ENCODE assay signal across 8 mouse cellular contexts in genomic region chr9:102690891-102691290, GRCm38 (mm10). TPM values are rescaled to one million over a fixed set of nuclear protein-coding genes. Genes with fewer than 3 reads are reported as not detected.
A peak's percentile ranks its signal among the peaks of the same experiment; 100 is the strongest.
DNase-seq lines count a peak whose midpoint lies in the region; ATAC-seq and TF ChIP-seq lines count a peak whose summit lies in the region.

No protein-coding gene starts in this region.

- peak overlapping the region; percentile 58; the same call in 1 of the 2 replicates for H3K27ac ChIP-seq in gastrocnemius, adult 2 months
- H3K27ac ChIP-seq in hindbrain, embryonic 13.5 days = peak overlapping the region; percentile 99
- H3K27ac ChIP-seq in midbrain, embryonic 11.5 days (ENCODE audit: low read depth, low read length) = peak overlapping the region; percentile 94

- DNase-seq in gastrocnemius, adult 2 months = no peak
- no peak for DNase-seq in gastrocnemius, postnatal 36 days
- DNase-seq in embryo, embryonic 10.5 days (ENCODE audit: low spot score) = peak; percentile 84
- DNase-seq in midbrain, embryonic 11.5 days (ENCODE audit: low spot score, missing footprints) = peak; percentile 95
- DNase-seq in spleen, postnatal 36 days (ENCODE audit: low spot score in 2 of 2) = no peak
- no peak for DNase-seq in thymus, postnatal 4 days
- DNase-seq in ovary, postnatal 14 days (ENCODE audit: low spot score) = no peak

- peak overlapping the region; percentile 76 for H3K4me3 ChIP-seq in gastrocnemius, adult 2 months
- peak overlapping the region; percentile 52 for H3K4me3 ChIP-seq in hindbrain, embryonic 13.5 days
- peak overlapping the region; percentile 33 for H3K4me3 ChIP-seq in midbrain, embryonic 11.5 days (ENCODE audit: low read depth, low read length)

- no peak for TF ChIP-seq CTCF in gastrocnemius, adult 2 months (IDR thresholded peaks at IDR 0.05)

- WGBS in hindbrain, embryonic 13.5 days = under 1% methylated on average over 15 of the region's 15 CpGs
- 1% methylated on average over 15 of the region's 15 CpGs for WGBS in midbrain, embryonic 11.5 days

- H3K27me3 ChIP-seq in hindbrain, embryonic 13.5 days = no peaks in the 10 kb centered on the region
- no peaks in the 10 kb centered on the region; the same call in 1 of the 2 replicates for H3K27me3 ChIP-seq in midbrain, embryonic 11.5 days (ENCODE audit: control insufficient read depth, insufficient read depth, low read length)

- H3K4me2 ChIP-seq in hindbrain, embryonic 13.5 days = peak overlapping the region; percentile 78
- H3K4me2 ChIP-seq in midbrain, embryonic 11.5 days = peak overlapping the region; percentile 63

- H3K4me1 ChIP-seq in hindbrain, embryonic 13.5 days (replicated peaks) = peaks cover 49% of the 10 kb centered on the region
- H3K4me1 ChIP-seq in midbrain, embryonic 11.5 days (ENCODE audit: control insufficient read depth, insufficient read depth, low read length) = peaks cover 34% of the 10 kb centered on the region

- intact Hi-C loops in gastrocnemius, adult 2 months (cut with DNase I) = no loop called here
- intact Hi-C loops in gastrocnemius, postnatal 36 days (cut with DNase I) = no loop called here

- ATAC-seq in hindbrain, embryonic 13.5 days (ENCODE audit: low FRiP score) = peak; percentile 34; the same call in 1 of the 2 replicates
- peak; percentile 51 for ATAC-seq in midbrain, embryonic 11.5 days (ENCODE audit: low FRiP score)

- no peaks in the 10 kb centered on the region for H3K9me3 ChIP-seq in hindbrain, embryonic 13.5 days
- H3K9me3 ChIP-seq in midbrain, embryonic 11.5 days (ENCODE audit: control insufficient read depth, low read length) = no peaks in the 10 kb centered on the region

- H3K9ac ChIP-seq in hindbrain, embryonic 13.5 days = peak overlapping the region; percentile 84
- peak overlapping the region; percentile 41 for H3K9ac ChIP-seq in midbrain, embryonic 11.5 days (ENCODE audit: low read length)

- no peaks in the 10 kb centered on the region for H3K36me3 ChIP-seq in hindbrain, embryonic 13.5 days
- no peaks in the 10 kb centered on the region for H3K36me3 ChIP-seq in midbrain, embryonic 11.5 days (ENCODE audit: control insufficient read depth, insufficient read depth, low read length)

RNA-seq across cellular contexts. Expression of gene Amotl2, which starts 25.6 kb away (rescaled TPM):
- 10 to 100 TPM; 13.7 to 28.5 TPM for total RNA-seq in gastrocnemius, adult 2 months (2021)
- total RNA-seq in gastrocnemius, postnatal 36 days (2021) = 10 to 100 TPM; 12.0 to 20.5 TPM
- 64.7 and 67.3 TPM in 2 replicates for polyA plus RNA-seq in hindbrain, embryonic 13.5 days (2015; fragmentation: Nextera tagmentation; extraction: Ambion mirVana)
- polyA plus RNA-seq in midbrain, embryonic 11.5 days (2014; fragmentation: Nextera tagmentation; extraction: Ambion mirVana) = 47.0 and 58.0 TPM in 2 replicates

Comparison
In these comparisons a context has a peak if more than half of its experiments do, and no peak if none do; other contexts are left out.
1. DNase-seq: peak in embryo, embryonic 10.5 days (single experiment) and midbrain, embryonic 11.5 days (single experiment); none in gastrocnemius, adult 2 months (single experiment), gastrocnemius, postnatal 36 days (0 of 2), spleen, postnatal 36 days (0 of 2), thymus, postnatal 4 days (single experiment) and ovary, postnatal 14 days (single experiment).
2. Peak in every context shown above with its lines, with median percentiles within 50 percentile points of each other: H3K27ac ChIP-seq and H3K4me3 ChIP-seq.